Mouse (Mus musculus): ENCODE results near the gene Unk.
A peak's percentile ranks its signal among the peaks of the same experiment; 100 is the strongest.

DNA sequence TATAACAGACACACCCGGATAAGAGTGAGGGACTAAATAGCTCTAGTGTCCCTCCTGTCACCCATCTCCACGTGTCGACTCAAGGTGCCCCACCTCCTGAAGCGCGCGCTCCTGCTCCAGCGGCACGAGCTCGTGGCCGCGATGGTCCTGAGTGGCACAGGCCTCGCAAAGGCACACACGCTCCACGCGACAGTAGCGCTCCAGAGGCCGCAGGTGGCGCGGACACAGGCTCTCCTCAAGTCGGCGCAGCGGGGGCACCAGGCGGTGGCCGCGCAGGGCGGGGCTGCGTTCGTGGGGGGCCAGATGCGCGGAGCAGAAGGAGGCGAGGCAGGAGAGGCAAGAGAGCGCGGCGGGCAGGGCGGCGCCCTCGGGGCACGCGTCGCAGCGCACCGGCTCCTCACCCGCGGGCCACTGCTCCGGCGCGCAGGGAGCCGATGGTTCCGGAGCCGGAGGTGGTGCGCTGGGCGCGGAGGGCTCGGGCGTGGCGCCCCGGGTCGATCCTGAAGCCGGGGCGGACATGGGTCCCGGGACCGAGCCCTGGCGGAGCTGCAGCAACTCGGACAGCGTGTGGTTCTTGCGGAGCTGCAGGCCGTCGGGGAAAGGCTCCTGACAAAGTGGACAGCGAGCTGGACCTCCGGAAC, 79.4 kb downstream of the Unk start:
- TF ChIP-seq CTCF (IDR thresholded peaks at IDR 0.05; ENCODE audit: low read depth) (peak; percentile 41), EP300 (optimal IDR thresholded peaks at IDR 0.05) (no peak)

Measured in stomach, postnatal 0 days (tissue).